Mouse (Mus musculus): ENCODE measurements around the gene Fhl2.

Gene Fhl2

DNA sequence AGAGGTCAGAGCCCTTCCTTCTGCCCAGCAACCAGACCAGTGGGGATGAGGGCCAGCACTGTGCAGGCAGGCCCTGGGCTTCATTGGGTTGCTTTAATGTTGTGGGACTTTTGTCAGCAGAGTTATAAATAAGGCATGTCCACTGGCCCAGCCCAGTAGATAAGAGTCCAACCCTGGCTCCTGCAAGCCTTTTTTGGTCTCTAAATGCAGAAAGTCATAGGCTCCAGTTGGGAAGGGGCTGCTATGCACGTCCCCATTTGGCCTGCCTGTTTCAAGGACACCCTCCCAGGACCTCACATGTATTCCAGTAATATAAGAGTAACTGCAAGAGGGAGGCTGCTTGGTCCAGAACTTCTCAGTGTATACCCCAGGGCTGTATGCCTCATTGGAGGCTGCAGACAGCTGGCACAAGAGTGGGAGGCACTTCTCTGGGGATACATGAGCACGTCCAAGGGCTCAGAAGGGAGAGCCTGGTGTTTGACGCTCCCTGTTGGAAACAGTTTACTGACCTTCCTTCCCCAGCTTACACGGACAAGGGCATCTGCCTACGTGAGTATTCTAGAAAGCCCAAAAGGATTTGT lies at the start of gene Fhl2:
Gene Fhl2, minus strand, starts transcription at position 324 of the 581 bp plus-strand sequence.
- no peak for DNase-seq (ENCODE audit: low spot score in 2 of 2)

GRCm38 (mm10) chr1:43245014-43245413 lies 48.2 kb upstream of the Fhl2 start:
- no peak for DNase-seq (ENCODE audit: low spot score in 2 of 2)

DNA sequence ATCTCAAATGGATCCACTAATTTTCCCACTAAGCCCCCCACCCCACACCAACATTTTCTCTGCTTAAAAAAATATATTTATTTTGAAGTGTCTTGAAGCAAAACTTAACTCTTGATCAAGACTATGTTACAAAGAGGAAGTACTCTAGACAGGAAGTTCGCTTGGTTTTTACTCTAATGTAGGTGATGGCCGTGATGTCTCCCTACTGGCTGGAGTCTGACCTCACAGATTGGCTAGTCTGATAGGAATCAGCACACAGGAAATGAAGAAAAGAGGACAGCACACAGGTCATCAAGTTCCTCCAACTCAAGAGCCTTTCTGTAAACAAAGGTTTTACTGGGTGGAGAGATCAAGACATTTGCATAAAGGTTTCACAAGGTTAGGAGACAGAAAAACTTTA lies 44.4 kb upstream of the Fhl2 start:
- no peak for DNase-seq (ENCODE audit: low spot score in 2 of 2)

- no peak for DNase-seq (ENCODE audit: low spot score in 2 of 2)
These were observed 43.1 kb upstream of the Fhl2 start for GRCm38 (mm10) chr1:43239796-43240313.

GRCm38 (mm10) chr1:43238471-43238870 lies 41.7 kb upstream of the Fhl2 start:
- DNase-seq (ENCODE audit: low spot score in 2 of 2) = no peak

GRCm38 (mm10) chr1:43237360-43238235 lies 40.8 kb upstream of the Fhl2 start:
- no peak for DNase-seq (ENCODE audit: low spot score in 2 of 2)

GRCm38 (mm10) chr1:43225531-43226151 lies 28.9 kb upstream of the Fhl2 start:
- DNase-seq (ENCODE audit: low spot score in 2 of 2) = no peak

GRCm38 (mm10) chr1:43224943-43225342 lies 28.2 kb upstream of the Fhl2 start:
- DNase-seq (ENCODE audit: low spot score in 2 of 2) = no peak

DNA sequence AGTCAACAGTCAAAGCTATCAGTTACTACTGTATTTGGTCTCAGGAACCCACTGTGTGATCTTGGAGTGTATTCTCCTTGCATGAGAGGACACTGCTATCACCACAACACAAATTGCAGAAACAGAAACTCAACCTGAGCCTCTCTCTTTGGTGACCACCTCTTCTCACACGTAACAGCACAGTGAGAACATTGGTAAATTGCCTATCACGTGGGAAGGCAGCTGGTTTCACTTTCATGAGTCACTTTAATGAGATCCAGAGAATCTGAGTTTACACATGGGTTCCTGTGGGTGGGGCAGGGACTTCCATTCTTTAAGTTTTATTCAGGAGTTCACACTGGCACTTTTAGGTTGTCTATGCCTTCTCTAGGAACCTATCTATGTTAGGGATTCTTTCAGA lies 27.4 kb upstream of the Fhl2 start:
- peak in 1 of 2 experiments; percentile 6 for DNase-seq (ENCODE audit: low spot score in 2 of 2)

- no peak for DNase-seq (ENCODE audit: low spot score in 2 of 2)
These were observed 26.3 kb upstream of the Fhl2 start for GRCm38 (mm10) chr1:43223097-43223496.

GRCm38 (mm10) chr1:43218016-43218680 lies 21.4 kb upstream of the Fhl2 start:
- no peak for DNase-seq (ENCODE audit: low spot score in 2 of 2)

- no peak for DNase-seq (ENCODE audit: low spot score in 2 of 2)
These were observed 18.8 kb upstream of the Fhl2 start for GRCm38 (mm10) chr1:43215601-43216000.

DNA sequence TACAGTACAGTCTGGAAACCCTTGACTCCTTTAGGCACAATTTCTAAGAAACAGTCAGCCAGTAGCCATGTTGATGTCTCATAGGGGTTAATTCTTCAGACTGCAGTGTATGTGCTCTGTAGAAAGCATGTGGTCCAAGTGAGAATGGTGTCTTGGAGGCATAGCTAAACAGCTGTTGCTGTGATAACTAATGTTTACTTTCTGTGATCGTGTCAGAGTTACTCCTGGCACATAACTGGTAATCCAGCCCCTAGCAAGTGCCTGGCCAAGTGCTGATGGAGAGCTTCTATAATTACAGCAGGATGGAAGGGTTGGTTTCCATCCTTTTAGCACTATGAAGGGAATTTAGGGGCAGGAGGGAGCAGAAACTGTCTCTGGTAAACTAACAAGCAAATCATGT lies 14.5 kb upstream of the Fhl2 start:
- no peak for DNase-seq (ENCODE audit: low spot score in 2 of 2)

DNA sequence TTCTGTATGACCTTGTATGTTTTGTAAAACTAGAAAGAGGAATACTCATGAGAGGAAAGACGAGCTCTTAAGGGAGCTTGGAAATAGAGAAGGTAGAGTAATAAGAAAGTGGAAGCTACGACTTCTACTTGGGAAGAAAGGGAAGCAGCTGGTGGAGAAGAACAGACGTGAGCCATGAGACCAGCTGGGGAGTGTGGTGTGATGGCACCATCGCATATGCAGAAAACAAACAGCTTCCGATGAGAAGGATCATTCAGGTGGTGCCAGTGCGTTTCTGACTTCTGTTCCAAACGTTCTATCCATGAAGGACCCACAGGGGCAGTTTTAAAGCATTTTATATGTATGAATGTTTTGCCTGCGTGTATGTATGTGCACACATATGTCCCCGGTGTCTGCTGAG lies 13.5 kb upstream of the Fhl2 start:
- DNase-seq (ENCODE audit: low spot score in 2 of 2) = no peak

GRCm38 (mm10) chr1:43207147-43207546 lies 10.4 kb upstream of the Fhl2 start:
- DNase-seq (ENCODE audit: low spot score in 2 of 2) = no peak

DNA sequence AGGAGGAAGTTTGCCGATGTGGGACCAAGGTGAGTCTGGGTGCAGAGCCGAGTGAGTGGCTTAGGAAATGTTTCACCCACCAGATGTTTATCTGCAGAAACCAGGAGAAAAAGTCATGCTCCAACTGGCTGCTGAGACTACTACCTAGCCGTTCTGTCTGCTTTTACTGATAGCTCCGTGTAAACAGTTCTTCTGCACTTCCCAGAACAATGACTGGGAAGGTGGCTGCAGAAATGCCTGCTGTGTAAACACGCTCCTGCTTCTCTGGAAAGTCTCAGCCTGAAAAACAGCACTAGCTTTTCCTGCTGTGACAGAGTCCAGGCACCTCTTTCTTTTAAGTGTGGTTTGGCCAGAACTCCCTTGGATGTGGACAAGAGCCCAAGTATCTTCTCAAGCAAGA lies 6.5 kb upstream of the Fhl2 start:
- no peak for DNase-seq (ENCODE audit: low spot score in 2 of 2)

DNA sequence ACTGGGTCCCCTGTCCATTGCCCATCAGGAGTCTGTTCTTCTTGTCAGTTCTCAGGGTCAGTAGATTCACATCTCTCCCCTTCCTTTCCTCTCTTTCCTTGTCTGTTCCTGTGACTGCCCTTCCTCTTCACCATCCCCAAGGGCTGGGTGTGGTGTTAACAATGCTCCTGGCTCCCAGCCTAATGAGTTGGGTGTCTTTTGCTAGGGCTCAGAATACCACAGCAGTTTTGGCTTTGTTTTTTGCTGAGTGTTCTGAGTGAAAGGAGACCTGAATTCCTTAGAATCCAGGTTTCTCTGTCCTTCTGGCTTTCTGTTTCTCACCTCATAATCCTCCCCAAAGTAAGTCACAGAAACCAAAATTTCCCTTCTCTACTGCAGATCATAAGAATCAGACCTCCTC lies 5.4 kb upstream of the Fhl2 start:
- no peak for DNase-seq (ENCODE audit: low spot score in 2 of 2)

GRCm38 (mm10) chr1:43201796-43202195 lies 5.0 kb upstream of the Fhl2 start:
- DNase-seq (ENCODE audit: low spot score in 2 of 2) = no peak

GRCm38 (mm10) chr1:43199867-43200240 lies 3.1 kb upstream of the Fhl2 start:
- DNase-seq (ENCODE audit: low spot score in 2 of 2) = no peak

DNA sequence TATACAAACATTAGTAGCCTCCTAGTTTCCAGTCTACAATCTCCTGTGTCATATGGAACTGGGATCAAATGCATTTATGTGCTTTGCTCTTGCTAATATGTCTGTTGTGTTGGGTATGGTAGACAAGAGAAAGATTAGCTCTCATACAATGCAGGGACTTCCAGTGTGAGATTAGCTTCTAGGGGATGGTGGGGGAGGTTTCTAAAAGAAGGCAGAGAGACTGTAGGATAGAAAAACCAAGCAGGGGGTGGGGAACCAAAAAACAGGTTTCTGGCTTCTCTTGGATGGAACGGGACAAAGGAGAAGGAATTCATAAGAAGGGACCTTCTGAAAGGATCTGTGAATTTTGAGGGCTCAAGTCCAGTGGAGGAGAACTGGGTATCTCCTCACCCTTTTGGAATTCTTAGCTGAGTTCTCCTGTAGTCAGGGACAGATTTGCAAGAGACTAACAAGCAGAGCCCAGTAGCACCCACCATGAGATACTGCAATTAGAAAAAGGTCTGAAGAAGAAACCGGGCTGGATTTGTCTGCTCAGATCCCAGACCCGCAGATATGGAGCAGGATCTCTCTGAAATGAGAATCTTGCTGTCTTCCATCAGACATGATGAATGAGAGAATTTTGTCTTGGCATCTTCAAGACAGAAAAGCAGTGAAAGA lies 2.6 kb upstream of the Fhl2 start:
- no peak for DNase-seq (ENCODE audit: low spot score in 2 of 2)

DNA sequence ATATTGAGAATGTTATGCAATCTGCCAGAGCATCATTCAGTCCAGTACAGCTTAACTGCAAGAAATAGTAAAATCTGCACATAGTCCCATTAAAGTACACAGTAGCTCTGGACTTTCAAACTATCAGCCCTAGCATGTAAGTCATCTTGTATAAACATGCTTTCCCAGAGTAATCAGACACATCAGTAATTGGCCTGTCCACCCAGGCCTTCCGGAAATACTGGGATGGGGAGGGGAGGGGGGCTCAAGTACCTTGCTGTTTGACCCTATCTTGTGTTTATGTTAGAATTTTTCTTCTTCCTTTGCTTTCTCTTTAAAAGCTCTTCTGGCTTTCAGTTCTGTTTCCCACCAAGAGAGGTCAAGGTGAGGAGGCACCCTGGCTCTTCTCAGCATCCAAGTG lies 725 bp downstream of the Fhl2 start:
- no peak for DNase-seq (ENCODE audit: low spot score in 2 of 2)

DNA sequence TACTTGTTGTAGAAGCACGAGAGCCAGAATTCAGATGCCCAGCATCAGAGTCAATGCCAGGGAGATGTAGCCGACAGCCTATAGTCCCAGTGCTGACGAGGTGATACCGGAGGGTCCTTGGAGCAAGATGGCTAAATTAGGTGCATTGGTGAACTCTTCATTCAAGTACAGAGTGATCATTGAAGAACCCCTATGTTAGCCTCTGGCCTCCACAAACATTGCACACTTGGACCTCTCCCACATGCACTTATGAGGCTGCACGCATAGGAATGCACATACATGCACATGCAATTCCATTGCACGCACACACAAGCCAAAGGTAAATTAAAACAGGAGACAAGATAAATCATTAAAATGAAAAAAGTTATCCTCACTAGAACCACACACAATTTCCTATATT lies 3.4 kb downstream of the Fhl2 start:
- DNase-seq (ENCODE audit: low spot score in 2 of 2) = no peak

Measured in spleen, postnatal 14 days (tissue).